Mouse (Mus musculus) embryonic fibroblast, embryonic 13.5 days (primary cell): ENCODE measurements around the gene Cds2.

ENCODE experiments used
- CTCF ChIP-seq: IDR thresholded peaks from 2 replicates; pipeline ENCODE4 v1.5.1; 2011; ENCODE audit warnings: mild to moderate bottlenecking, control low read depth, low read length, moderate library complexity, borderline replicate concordance; ENCODE audit not compliant: insufficient read depth
- POLR2A ChIP-seq: IDR thresholded peaks from 2 replicates; pipeline ENCODE4 v1.6.1; 2011; ENCODE audit warnings: low read depth, mild to moderate bottlenecking, control low read depth, low read length, moderate library complexity

DNA sequence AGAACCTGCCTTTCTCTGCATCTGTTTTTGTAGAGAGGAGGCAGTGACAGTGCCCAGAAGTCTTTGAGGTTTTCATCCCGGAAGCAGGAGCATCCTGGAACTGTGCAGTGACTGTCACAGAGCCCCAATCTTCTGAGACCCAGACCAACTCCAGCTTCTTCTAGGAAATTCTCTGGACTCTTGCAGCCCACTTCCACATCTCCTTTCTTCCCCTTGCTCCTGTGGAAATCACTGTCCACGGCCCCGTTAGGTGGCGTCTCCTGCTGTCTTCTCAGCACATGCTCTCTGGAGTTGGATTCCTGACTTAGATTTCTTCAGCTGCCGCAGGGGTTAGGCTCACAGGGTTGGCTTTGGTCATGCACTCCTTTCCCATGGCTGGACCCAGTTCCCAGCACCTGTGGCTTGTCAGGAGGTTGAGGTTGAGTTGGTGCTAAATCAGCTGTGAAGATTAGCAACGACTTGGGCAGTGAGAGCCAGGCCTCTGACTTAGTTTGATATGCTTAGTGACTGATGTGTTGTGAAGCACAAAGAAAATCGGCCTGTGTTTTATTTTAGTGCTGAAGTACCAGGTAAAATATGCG is 15.4 kb downstream of the Cds2 start:
- TF ChIP-seq CTCF (no peak), POLR2A (no peak)
